Mouse (Mus musculus) kidney, adult 2 months (tissue): ENCODE data around the gene Nkap.

ENCODE experiments used
- CTCF ChIP-seq: fragments of 200-500 bp; conservative IDR thresholded peaks from 2 replicates; pipeline ENCODE4 v1.5.1; 2011; ENCODE audit warnings: low read depth, mild to moderate bottlenecking, control low read depth, low read length, moderate library complexity, mixed read lengths; ENCODE audit not compliant: insufficient read depth, insufficient read length
- POLR2A ChIP-seq: fragments of 200-500 bp; IDR thresholded peaks from one replicate; pipeline ENCODE4 v1.6.1; 2011; ENCODE audit warnings: low read depth, low read length, control low read depth

DNA sequence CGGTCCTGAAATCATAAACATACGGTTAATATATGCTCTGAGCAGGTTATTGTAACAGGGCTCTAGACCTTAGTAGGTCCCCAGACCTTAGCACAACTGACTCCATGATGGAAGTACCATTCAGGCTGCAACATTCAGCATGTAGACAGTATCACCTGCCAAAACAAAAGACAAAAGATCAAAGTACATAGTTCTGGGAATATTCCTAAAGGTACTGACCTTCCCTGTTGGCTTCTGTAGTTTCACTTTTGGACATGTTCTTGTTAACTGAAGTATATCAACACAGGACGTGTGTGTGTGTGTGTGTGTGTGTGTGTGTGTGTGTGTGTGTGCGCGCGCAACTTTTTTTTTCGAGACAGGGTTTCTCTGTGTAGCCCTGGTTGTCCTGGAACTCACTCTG lies 1.1 kb upstream of the Nkap start:
- TF ChIP-seq CTCF (no peak), POLR2A (no peak)
